In the genomic region with DNA sequence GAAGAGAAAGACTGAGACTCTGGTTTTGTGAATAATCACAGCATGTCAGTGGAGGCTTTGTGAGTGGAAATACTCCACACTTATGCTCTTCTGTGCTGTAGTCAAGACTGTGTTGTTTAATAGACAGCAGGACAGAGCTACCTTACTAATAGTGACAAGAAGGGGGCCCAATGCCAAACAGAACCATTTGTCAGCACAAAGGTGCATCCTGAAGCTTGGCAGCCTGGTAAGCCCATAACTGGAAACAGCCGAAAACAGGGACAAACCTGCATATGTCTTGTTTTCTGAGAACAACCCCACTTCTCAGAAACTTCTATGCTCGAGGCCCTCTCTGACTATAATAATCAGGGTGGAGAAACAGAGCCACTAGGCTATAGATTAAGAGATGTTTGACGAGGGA, we compare ENCODE assay signal across 25 mouse cellular contexts.
DNase-seq lines count a peak whose midpoint lies in the region; ATAC-seq and TF ChIP-seq lines count a peak whose summit lies in the region.
"Had no signal": no experiment of that assay in that cellular context is flagged by ENCODE, and none has a peak within 500 bp of the region (broad histone marks: within the 10 kb centered on the region; RNA-seq: fewer than 3 reads in every experiment).

No protein-coding gene starts in this region.

- no peak for TF ChIP-seq CTCF in thymus, adult 2 months (IDR thresholded peaks at IDR 0.05; ENCODE audit: borderline replicate concordance, control insufficient read depth, extremely low read depth, insufficient read depth, low read length, poor library complexity)
- no peak for TF ChIP-seq CTCF in liver, postnatal 0 days (IDR thresholded peaks at IDR 0.05; ENCODE audit: low read depth)

- ATAC-seq in cerebellum, adult (ENCODE audit: insufficient number of reproducible peaks, low FRiP score, low TSS enrichment) = peak; percentile 82
- ATAC-seq in liver, postnatal 0 days = no peak
- ATAC-seq: forebrain, embryonic 16.5 days; lung, postnatal 0 days; midbrain, embryonic 16.5 days; Patski had no signal

- no peak for TF ChIP-seq EP300 in liver, postnatal 0 days (IDR thresholded peaks at IDR 0.05; ENCODE audit: low read depth)

- no peak for DNase-seq in cerebellum, postnatal 4 days (ENCODE audit: low spot score in 2 of 2)
- no peak for DNase-seq in thymus, adult 2 months
- no peak for DNase-seq in thymus, postnatal 10 days (ENCODE audit: low spot score in 2 of 2)
- DNase-seq in cerebellum, adult 9-10 months = peak; percentile 46
- DNase-seq in liver, postnatal 0 days = no peak
- no peak for DNase-seq in ovary, postnatal 10 days (ENCODE audit: low spot score)
- DNase-seq in urinary bladder, adult 18-20 months (ENCODE audit: low spot score in 2 of 2) = no peak
- DNase-seq: adrenal gland, adult 2 months; gastrocnemius, postnatal 14 days; heart, postnatal 4 days; kidney, adult 2 months; right cerebral cortex, adult 18-20 months had no signal

- H3K27me3 ChIP-seq in thymus, adult 2 months (ENCODE audit: control insufficient read depth, insufficient read depth, low read length) = no peaks in the 10 kb centered on the region
- H3K27me3 ChIP-seq in liver, postnatal 0 days (ENCODE audit: insufficient read depth, low read length) = no peaks in the 10 kb centered on the region
- H3K27me3 ChIP-seq: neural tube, embryonic 13.5 days; Patski had no signal

- H3K4me2 ChIP-seq in liver, postnatal 0 days (ENCODE audit: low read depth, low read length) = no peak overlapping the region
- H3K4me2 ChIP-seq: hindbrain, embryonic 14.5 days; neural tube, embryonic 13.5 days had no signal

- 92% methylated on average over 3 of the region's 3 CpGs for WGBS in thymus, adult 2 months
- 67% methylated on average over 3 of the region's 3 CpGs for WGBS in liver, postnatal 0 days (ENCODE audit: insufficient replicate concordance)

- no peaks in the 10 kb centered on the region for H3K9me3 ChIP-seq in liver, postnatal 0 days (ENCODE audit: low read length)
- H3K9me3 ChIP-seq: forebrain, embryonic 10.5 days; midbrain, embryonic 10.5 days; neural tube, embryonic 13.5 days had no signal

- no peak for TF ChIP-seq POLR2A in thymus, adult 2 months (IDR thresholded peaks at IDR 0.05; ENCODE audit: control insufficient read depth, extremely low read depth, insufficient read depth, low read length, poor library complexity)

- H3K4me1 ChIP-seq in thymus, adult 2 months (replicated peaks; ENCODE audit: control insufficient read depth, insufficient read depth, low read length) = peaks cover 43% of the 10 kb centered on the region
- H3K4me1 ChIP-seq in liver, postnatal 0 days (ENCODE audit: insufficient read depth) = peaks cover 35% of the 10 kb centered on the region
- H3K4me1 ChIP-seq: neural tube, embryonic 13.5 days had no signal

- no peaks in the 10 kb centered on the region for H3K36me3 ChIP-seq in thymus, adult 2 months (ENCODE audit: control insufficient read depth, insufficient read depth, low read length)
- H3K36me3 ChIP-seq in liver, postnatal 0 days (replicated peaks; ENCODE audit: insufficient read depth, low read length) = no peaks in the 10 kb centered on the region
- H3K36me3 ChIP-seq: forebrain, embryonic 10.5 days; midbrain, embryonic 10.5 days; neural tube, embryonic 13.5 days had no signal

- peak overlapping the region; percentile 32; the same call in 1 of the 2 replicates for H3K27ac ChIP-seq in thymus, adult 2 months (ENCODE audit: control insufficient read depth, insufficient read depth, low read length)
- peak overlapping the region; percentile 96 for H3K27ac ChIP-seq in liver, postnatal 0 days (ENCODE audit: low read depth)
- H3K27ac ChIP-seq: forebrain, embryonic 10.5 days; heart, adult 2 months; hindbrain, embryonic 14.5 days; kidney, postnatal 0 days; liver, embryonic 14.5 days; midbrain, embryonic 10.5 days; neural tube, embryonic 13.5 days had no signal

- H3K9ac ChIP-seq in liver, postnatal 0 days (replicated peaks) = no peak overlapping the region
- H3K9ac ChIP-seq: hindbrain, embryonic 14.5 days; liver, embryonic 14.5 days; neural tube, embryonic 13.5 days had no signal

- H3K4me3 ChIP-seq in thymus, adult 2 months (ENCODE audit: control insufficient read depth, insufficient read depth, low read length) = no peak overlapping the region
- H3K4me3 ChIP-seq in liver, postnatal 0 days (ENCODE audit: low read depth, low read length) = no peak overlapping the region
- H3K4me3 ChIP-seq: forebrain, embryonic 10.5 days; heart, adult 2 months; midbrain, embryonic 10.5 days; myocyte; neural tube, embryonic 13.5 days had no signal
